Mouse (Mus musculus) C2C12 (cell line): ENCODE measurements around the gene Vps36.

Experiments
- CEBPB ChIP-seq: IDR thresholded peaks from one replicate; pipeline ENCODE4 v1.6.1; 2011; ENCODE audit warnings: low read depth, mild to moderate bottlenecking, control low read depth, moderate library complexity
- CTCF ChIP-seq: IDR thresholded peaks from one replicate; pipeline ENCODE4 v1.5.1; 2011; ENCODE audit not compliant: control insufficient read depth, insufficient read depth, insufficient read length
- MAX ChIP-seq: IDR thresholded peaks from one replicate; pipeline ENCODE4 v1.6.1; 2011; ENCODE audit warnings: mild to moderate bottlenecking, control low read depth
- USF1 ChIP-seq: IDR thresholded peaks from one replicate; pipeline ENCODE4 v1.6.1; 2011; ENCODE audit warnings: low read depth, mild to moderate bottlenecking, control low read depth, moderate library complexity

DNA sequence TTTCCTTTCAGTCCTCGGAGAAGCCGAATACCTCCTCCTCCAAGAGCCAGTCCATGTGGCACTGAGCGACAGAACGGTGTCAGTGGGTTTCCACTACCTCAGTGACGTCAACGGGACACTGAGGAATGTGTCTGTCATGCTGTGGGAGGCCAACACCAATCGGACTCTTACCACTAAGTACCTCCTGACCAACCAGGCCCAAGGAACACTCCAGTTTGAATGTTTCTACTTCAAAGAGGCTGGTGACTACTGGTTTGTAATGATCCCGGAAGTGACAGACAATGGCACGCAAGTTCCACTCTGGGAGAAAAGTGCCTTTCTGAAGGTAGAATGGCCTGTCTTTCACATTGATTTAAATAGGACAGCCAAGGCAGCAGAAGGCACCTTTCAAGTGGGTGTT, 50.4 kb downstream of the Vps36 start:
- TF ChIP-seq CTCF, result no peak
- no peak for TF ChIP-seq CEBPB
- TF ChIP-seq MAX, result no peak
- no peak for TF ChIP-seq USF1
